Mouse (Mus musculus): ENCODE results near the gene Ncor2.

DNA sequence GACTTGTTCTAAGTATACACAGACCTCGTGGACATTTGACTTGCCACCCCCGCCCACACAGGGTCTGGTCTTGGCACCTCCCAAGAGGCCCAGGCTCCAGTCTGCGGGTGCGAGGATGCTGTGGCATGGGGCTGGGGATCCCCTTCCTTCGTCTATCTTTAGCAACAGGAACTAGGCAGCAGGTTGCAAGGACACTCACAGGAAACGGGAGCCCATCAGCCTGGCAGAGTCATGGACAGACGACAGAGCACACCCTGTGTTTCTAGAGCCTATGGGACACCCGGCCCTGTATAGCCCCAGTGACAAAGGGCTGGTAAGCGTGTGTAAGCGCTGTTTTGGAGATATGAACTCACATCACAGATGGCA is 126.8 kb downstream of the Ncor2 start:
- no peak for TF ChIP-seq CTCF (IDR thresholded peaks at IDR 0.05; ENCODE audit: low read depth)
- no peak for TF ChIP-seq EP300 (IDR thresholded peaks at IDR 0.05; ENCODE audit: low read depth)

All from liver, embryonic 14.5 days (tissue).